Mouse (Mus musculus) induced T-regulatory cell, adult 2 months (primary cell): ENCODE data around the gene Flt1.
A peak's percentile ranks its signal among the peaks of the same experiment; 100 is the strongest.

ENCODE experiments used
- DNase-seq: peaks from one replicate; pipeline ENCODE4 v3.0.0-alpha.2; 2012; ENCODE audit warnings: low read depth

Flt1 gene

DNA sequence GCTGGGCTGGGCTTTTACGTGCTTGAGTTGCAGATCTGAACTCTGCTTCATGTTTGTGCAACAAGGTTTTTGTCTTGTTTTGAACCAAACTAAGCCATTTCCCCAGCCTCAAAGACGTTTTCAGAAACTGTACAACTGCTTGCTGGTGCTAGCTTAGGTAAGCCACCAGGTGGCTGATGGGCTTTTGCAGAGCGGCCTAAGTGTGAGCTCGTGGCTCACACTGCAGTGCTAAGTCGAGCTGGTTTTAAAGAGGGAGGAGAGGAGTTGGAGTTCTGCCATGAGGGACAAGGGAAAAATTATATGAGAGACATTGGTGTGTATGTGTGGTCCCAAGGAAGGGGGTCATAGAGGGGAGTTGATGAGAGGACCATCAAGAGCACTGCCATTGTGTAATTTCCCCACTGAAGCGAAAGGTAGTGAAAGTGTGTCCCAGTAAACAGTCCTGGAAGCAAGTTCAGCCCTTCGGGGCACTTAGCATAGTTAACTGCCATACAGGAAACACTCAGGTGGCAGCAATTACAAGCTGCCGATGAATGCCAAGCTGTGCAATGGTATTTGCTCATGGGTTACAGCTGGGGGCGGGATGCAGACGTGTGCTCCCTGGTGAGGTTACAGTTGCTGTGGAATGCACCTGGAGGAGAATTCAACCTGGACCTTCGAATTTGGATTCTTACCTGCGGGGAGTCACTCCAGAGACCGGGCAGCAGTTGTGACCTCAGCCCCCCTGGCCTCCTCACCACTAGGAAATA is 173.8 kb downstream of the Flt1 start:
- DNase-seq: no peak

DNA sequence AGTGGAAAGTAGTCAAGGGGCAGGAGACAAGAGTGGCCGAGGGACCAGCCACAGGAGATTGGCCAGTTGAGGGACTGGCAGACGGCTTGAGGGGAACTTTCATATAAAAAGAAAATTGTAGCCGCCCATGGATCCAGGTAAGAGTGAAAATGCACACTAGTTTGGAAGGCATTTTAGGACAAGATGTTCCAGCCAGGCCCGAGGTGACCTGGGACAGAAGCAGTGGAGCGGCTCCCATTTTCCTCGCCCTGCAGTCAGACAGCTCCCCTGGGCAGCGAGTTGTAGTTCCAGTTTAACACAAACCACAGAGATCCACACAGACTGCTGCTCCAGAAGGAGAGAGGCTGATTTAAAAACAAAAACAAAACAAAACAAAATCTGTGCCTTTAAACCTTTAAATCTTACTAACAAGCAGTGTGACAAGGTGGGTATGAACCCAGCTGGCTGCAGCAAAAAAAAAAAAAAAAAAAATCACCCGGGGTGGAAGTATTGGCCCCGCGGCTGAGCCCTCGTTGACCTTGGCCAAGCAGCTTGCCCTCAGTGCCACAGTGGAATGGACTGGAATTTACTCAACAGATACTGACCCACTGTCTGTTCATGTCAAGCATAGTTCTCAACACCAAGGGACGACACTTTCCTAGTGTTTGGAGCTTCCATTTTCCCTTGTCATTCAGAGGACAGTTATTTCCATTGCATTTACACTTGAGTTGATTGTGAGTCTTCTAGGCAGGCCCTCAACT is 176.6 kb downstream of the Flt1 start:
- no peak for DNase-seq

DNA sequence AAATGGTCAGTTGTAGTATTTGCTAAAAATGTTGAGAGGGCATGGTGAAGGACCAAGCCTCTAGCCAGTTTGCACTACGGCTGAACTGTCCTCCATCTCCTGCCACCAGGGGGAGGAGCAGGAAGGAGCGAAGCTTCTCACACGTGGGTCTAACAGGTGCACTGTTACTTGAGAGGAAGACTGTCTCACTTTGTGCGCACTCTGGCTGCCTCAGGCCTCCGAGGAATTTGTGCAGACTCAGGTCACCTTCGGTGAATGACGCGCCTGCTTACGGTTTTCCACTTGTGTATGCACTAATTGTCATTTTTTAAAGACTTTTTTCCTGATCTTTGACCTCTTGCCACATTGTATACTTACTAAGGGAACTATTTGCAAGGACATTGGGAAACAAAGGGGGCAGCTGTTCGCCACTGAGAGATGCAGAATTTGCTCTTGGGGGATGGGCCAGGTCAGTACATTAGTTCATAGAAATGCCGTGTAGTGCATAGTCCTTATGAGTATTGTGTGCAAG is 180.0 kb downstream of the Flt1 start:
- DNase-seq: peak; percentile 41

DNA sequence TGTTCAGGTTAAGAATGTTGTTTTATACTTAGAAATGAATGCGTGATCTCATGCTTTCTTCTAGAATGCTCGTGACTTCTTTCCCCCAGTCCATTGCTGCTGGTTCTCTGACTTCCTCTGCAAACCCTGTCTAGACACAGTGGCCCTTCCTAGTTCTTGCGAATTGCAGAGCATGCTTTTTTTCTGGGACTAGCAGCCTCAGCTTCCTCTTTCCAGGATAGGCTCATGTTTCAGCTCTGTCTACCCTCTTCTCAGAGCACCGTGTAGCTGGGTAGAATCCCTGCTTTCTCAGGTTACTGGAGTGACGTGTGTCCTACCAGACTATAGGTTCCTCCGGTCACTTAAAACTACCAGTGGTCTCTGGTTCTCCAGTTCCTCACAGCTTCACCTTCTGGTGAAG is 183.5 kb downstream of the Flt1 start:
- no peak for DNase-seq

DNA sequence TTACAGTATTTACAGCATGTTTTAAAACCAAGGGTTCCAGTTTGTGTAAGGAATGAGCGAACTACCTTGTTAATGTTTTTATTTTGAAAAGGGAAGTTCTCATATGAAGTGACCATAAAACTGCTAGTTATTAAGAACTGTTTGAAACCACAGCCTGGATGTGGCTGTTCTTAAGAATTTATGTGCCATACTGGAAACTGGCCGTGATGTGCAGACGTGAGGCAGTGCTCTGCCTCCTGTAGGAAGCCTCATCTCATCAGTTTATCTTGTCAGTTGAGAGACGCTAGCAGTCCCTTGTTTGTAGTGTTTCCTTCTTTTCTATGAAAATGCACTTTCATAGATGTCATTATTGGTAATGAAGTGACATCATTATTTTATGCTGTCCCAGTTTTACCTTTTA is 186.0 kb downstream of the Flt1 start:
- DNase-seq: no peak

DNA sequence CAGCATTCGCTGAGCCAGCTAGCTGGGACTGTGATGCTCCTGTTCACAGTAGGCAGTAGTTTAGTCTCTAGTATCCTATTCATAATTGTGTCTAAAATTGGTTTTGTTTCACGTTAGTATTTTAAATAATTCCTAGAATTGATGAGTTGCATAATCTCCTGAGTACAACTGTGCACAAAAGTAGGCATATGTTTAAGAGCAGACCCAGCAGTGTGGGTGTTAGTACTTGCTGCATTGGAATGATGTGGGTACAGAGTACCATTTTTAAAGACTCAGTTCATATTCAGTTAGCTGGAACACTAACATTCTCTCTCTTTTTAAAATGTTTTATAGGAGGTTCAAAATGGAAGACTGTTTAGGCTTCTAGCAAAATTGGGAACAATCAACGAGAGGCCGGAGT is 186.4 kb downstream of the Flt1 start:
- no peak for DNase-seq

DNA sequence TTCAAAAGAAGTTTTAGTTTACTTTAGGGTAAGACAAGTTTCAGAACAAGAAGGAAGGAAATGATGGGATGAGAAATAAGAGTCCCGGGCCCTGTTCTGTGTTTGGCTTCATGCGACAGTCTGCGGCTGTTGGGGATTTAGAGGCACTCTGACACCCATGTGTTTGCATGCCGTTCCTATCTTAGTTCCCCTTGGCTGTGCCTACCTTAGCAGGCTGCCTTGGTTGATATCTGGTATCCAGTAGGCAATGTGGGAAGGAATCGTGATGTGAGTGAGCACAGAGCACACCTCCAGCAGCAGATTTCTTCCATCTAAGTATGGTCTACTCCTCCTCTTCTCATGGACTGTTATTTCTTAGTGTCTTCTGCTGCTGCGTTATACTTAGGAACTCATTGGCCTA is 193.8 kb downstream of the Flt1 start:
- DNase-seq: no peak

DNA sequence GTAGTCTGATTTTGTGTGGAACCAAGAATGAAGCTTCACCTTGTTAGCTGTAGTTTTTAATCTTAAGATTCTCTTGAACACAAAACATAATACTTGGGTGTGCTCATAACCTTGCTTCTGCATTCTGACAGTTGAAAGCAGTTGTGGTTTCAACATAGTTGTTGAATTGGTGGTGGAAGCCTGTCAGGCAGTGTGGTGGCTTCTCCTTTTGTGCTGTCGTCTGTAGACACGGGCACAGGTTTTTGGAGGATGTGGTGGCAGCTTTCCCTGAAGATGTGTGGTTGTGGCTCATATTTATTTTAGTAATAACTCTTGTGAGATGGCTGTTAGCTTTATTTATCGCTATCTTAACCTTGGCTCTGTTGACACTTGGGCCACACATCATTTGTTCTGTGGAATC is 198.0 kb downstream of the Flt1 start:
- no peak for DNase-seq

DNA sequence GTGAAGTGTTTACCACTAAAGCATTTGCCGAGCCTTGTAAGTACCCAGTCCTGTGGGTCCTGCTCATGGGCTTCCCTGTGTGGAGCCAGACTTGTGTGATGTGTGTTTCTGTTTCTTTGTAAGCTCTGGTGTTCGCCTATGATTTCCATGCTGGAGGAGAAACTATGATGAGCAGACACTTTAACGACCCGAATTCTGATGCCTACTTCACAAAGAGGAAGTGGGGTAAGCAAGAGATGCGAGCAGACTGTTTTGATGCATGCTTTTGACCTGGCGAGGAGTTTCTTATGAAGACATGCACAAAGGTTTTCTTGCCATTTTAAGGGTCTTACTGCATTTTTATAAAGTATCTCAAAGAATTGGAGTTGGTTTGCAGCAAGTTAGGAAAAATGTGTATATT is 198.8 kb downstream of the Flt1 start:
- DNase-seq: no peak
